Mouse (Mus musculus) liver, embryonic 14 days (tissue): ENCODE measurements around the gene Rabl6. TPM values are rescaled to one million over a fixed set of nuclear protein-coding genes. Genes with fewer than 3 reads are reported as not detected.

Experiments used
- polyA plus RNA-seq: library from polyadenylated mRNA; depleted of rRNA; stranded (reverse); fragments of >200 nt; gene quantifications from 2 replicates; pipeline ENCODE4 v1.2.3, GENCODE M21; 2012; rRNA removed

The Rabl6 gene
- 20.4 and 22.4 TPM in 2 replicates for polyA plus RNA-seq

GRCm38 (mm10) chr2:25607761-25608622, at the start of gene Rabl6:
Gene Rabl6, minus strand, starts transcription at chr2:25608521.

GRCm38 (mm10) chr2:25657652-25658051, 49.3 kb upstream of the Rabl6 start, which contains the start of gene Lcn5:
Gene Lcn5, plus strand, starts transcription at chr2:25657952.

GRCm38 (mm10) chr2:25652902-25653301, 44.6 kb upstream of the Rabl6 start, which contains the start of gene Lcn8:
Gene Lcn8, plus strand, starts transcription at chr2:25653120.

GRCm38 (mm10) chr2:25627811-25628210, 19.5 kb upstream of the Rabl6 start, which contains the start of gene Fcna:
Gene Fcna, minus strand, starts transcription at chr2:25628030.

GRCm38 (mm10) chr2:25621229-25622200, 13.2 kb upstream of the Rabl6 start, which contains the start of gene Tmem141:
Gene Tmem141, minus strand, starts transcription at chr2:25622005.

GRCm38 (mm10) chr2:25617578-25617977, 9.3 kb upstream of the Rabl6 start, which contains the start of gene Ccdc183:
Gene Ccdc183, minus strand, starts transcription at chr2:25617678.

GRCm38 (mm10) chr2:25581294-25581864, 26.9 kb downstream of the Rabl6 start, which contains the start of gene Ajm1:
Gene Ajm1, minus strand, starts transcription at chr2:25581757.

GRCm38 (mm10) chr2:25574579-25575431, 33.5 kb downstream of the Rabl6 start, which contains the start of the genes Mamdc4 and Phpt1:
Gene Mamdc4, minus strand, starts transcription at chr2:25574845.
Gene Phpt1, minus strand, starts transcription at chr2:25575224.

GRCm38 (mm10) chr2:25557221-25557963, 50.9 kb downstream of the Rabl6 start, which contains the start of gene Edf1:
Gene Edf1, plus strand, starts transcription at chr2:25557847.

GRCm38 (mm10) chr2:25546811-25547491, 61.4 kb downstream of the Rabl6 start, which contains the start of gene Traf2:
Gene Traf2, minus strand, starts transcription at chr2:25546940.

Other genes starting within 250 kb of the Rabl6 start
- 3.3 and 4.3 TPM in 2 replicates for gene Uap1l1, start 242.8 kb downstream of the Rabl6 start, polyA plus RNA-seq
- 18.3 and 19.0 TPM in 2 replicates for gene Sapcd2, start 236.2 kb downstream of the Rabl6 start, polyA plus RNA-seq
- 0.18 and 0.22 TPM in 2 replicates for gene Entpd2, start 212.6 kb downstream of the Rabl6 start, polyA plus RNA-seq
- 3.2 and 3.7 TPM in 2 replicates for gene Npdc1, start 209.2 kb downstream of the Rabl6 start, polyA plus RNA-seq
- 0.37 and 0.68 TPM in 2 replicates for gene Fut7, start 185.3 kb downstream of the Rabl6 start, polyA plus RNA-seq
- 1.9 and 2.4 TPM in 2 replicates for gene Abca2, start 179.8 kb downstream of the Rabl6 start, polyA plus RNA-seq
- 0.14 and 0.23 TPM in 2 replicates for gene Clic3, start 151.7 kb downstream of the Rabl6 start, polyA plus RNA-seq
- gene Paxx, start 147.4 kb downstream of the Rabl6 start, polyA plus RNA-seq = 7.5 and 7.9 TPM in 2 replicates
- 0.21 TPM in 2 replicates for gene Ptgds, start 138.5 kb downstream of the Rabl6 start, polyA plus RNA-seq
- not detected in 2 replicates for gene Lcn12, start 114.6 kb downstream of the Rabl6 start, polyA plus RNA-seq
- gene Fbxw5, start 107.8 kb downstream of the Rabl6 start, polyA plus RNA-seq = 4.5 and 8.5 TPM in 2 replicates
- gene C8g, start 106.8 kb downstream of the Rabl6 start, polyA plus RNA-seq = 19.1 and 24.6 TPM in 2 replicates
- 5.3 and 6.8 TPM in 2 replicates for gene Traf2, start 61.6 kb downstream of the Rabl6 start, polyA plus RNA-seq
- gene Edf1, start 50.7 kb downstream of the Rabl6 start, polyA plus RNA-seq = 107 and 113 TPM in 2 replicates
- gene Mamdc4, start 33.7 kb downstream of the Rabl6 start, polyA plus RNA-seq = 6.2 and 6.3 TPM in 2 replicates
- gene Phpt1, start 33.3 kb downstream of the Rabl6 start, polyA plus RNA-seq = 32.3 and 33.8 TPM in 2 replicates
- gene Ajm1, start 26.8 kb downstream of the Rabl6 start, polyA plus RNA-seq = 0.02 and 0.06 TPM in 2 replicates
- not detected in 2 replicates for gene Ccdc183, start 9.2 kb upstream of the Rabl6 start, polyA plus RNA-seq
- gene Tmem141, start 13.5 kb upstream of the Rabl6 start, polyA plus RNA-seq = 9.5 and 10.0 TPM in 2 replicates
- gene Fcna, start 19.5 kb upstream of the Rabl6 start, polyA plus RNA-seq = 21.6 and 24.9 TPM in 2 replicates
- not detected in 2 replicates for gene Lcn8, start 44.6 kb upstream of the Rabl6 start, polyA plus RNA-seq
- not detected in 2 replicates for gene Lcn5, start 49.4 kb upstream of the Rabl6 start, polyA plus RNA-seq
- not detected in 2 replicates for gene Lcn6, start 68.3 kb upstream of the Rabl6 start, polyA plus RNA-seq
- not detected in 2 replicates for gene Lcn10, start 74.2 kb upstream of the Rabl6 start, polyA plus RNA-seq
- not detected in 2 replicates for gene Obp2a, start 91.5 kb upstream of the Rabl6 start, polyA plus RNA-seq
- 4.2 TPM in 2 replicates for gene Bmyc, start 98.2 kb upstream of the Rabl6 start, polyA plus RNA-seq
- gene Obp2b, start 128.5 kb upstream of the Rabl6 start, polyA plus RNA-seq = not detected in 2 replicates
- not detected in 2 replicates for gene Lcn3, start 157.0 kb upstream of the Rabl6 start, polyA plus RNA-seq
- gene Lcn11, start 168.5 kb upstream of the Rabl6 start, polyA plus RNA-seq = not detected in 2 replicates
- not detected in 2 replicates for gene Gm13539, start 173.7 kb upstream of the Rabl6 start, polyA plus RNA-seq
- gene Glt6d1, start 207.3 kb upstream of the Rabl6 start, polyA plus RNA-seq = not detected in 2 replicates
- gene Lcn9, start 214.6 kb upstream of the Rabl6 start, polyA plus RNA-seq = not detected in 2 replicates
- not detected in 2 replicates for gene Sohlh1, start 238.7 kb upstream of the Rabl6 start, polyA plus RNA-seq